Mouse (Mus musculus) embryonic facial prominence, embryonic 11.5 days (tissue): ENCODE results near the gene Fam163a. TPM values are rescaled to one million over a fixed set of nuclear protein-coding genes. Genes with fewer than 3 reads are reported as not detected.
"Not testable (repeated sequence)": the region's sequence is repeated elsewhere in the genome, so short reads cannot be mapped to it uniquely, and the experiment has no call there.

Experiments used
- ATAC-seq: fragments of 200-750 bp; cut with Nextera tagmentation; replicated peaks from 2 replicates; pipeline ENCODE4 v1.8.0; 2017; ENCODE audit warnings: low read depth; ENCODE audit not compliant: insufficient number of reproducible peaks, low FRiP score, low TSS enrichment
- DNase-seq: peaks from one replicate; pipeline ENCODE4 v3.0.0-alpha.2; 2015; ENCODE audit warnings: low spot score
- H3K27ac ChIP-seq: fragments of 300-500 bp; sonication (generic); replicated peaks from 2 replicates; pipeline ENCODE4 v1.5.1; 2014; ENCODE audit warnings: mild to moderate bottlenecking, low read depth, low read length, control low read depth
- H3K27me3 ChIP-seq: fragments of 300-500 bp; sonication (generic); 2 replicates; pipeline ENCODE4 v1.6.1; 2014; ENCODE audit warnings: mild to moderate bottlenecking, low read length, moderate library complexity, mixed read lengths; ENCODE audit not compliant: control insufficient read depth, insufficient read depth
- H3K36me3 ChIP-seq: fragments of 300-500 bp; sonication (generic); replicated peaks from 2 replicates; pipeline ENCODE4 v1.6.1; 2014; ENCODE audit warnings: low read depth, mild to moderate bottlenecking, low read length, moderate library complexity, mixed read lengths; ENCODE audit not compliant: control insufficient read depth, insufficient read depth
- H3K4me1 ChIP-seq: fragments of 300-500 bp; sonication (generic); 2 replicates; pipeline ENCODE4 v1.6.1; 2014; ENCODE audit warnings: low read length, mixed read lengths; ENCODE audit not compliant: control insufficient read depth, insufficient read depth
- H3K4me2 ChIP-seq: fragments of 300-500 bp; sonication (generic); 2 replicates; pipeline ENCODE4 v1.6.1; 2014; ENCODE audit warnings: low read depth, mild to moderate bottlenecking, control low read depth, low read length, moderate library complexity
- H3K4me3 ChIP-seq: fragments of 300-500 bp; sonication (generic); 2 replicates; pipeline ENCODE4 v1.5.1; 2014; ENCODE audit warnings: low read depth, low read length, control low read depth
- H3K9ac ChIP-seq: fragments of 300-500 bp; sonication (generic); replicated peaks from 2 replicates; pipeline ENCODE4 v1.6.1; 2014; ENCODE audit warnings: mild to moderate bottlenecking, control low read depth, low read length
- H3K9me3 ChIP-seq: fragments of 300-500 bp; sonication (generic); replicated peaks from 2 replicates; pipeline ENCODE4 v1.6.1; 2016; ENCODE audit warnings: mild to moderate bottlenecking, low read length, inconsistent platforms, mixed read lengths; ENCODE audit not compliant: control insufficient read depth
- WGBS: fragments of 180-500 bp; shearing (Covaris S2); extraction: QIAGEN DNeasy Blood & Tissue Kit; methylation state at CpG from one replicate; pipeline ENCODE4 v1.1.7; 2014; 5-methylcytosine and 5-hydroxymethylcytosine counted together
- polyA plus RNA-seq: library from polyadenylated mRNA; unstranded; fragments of >200 nt; fragmentation: Nextera tagmentation; extraction: Ambion mirVana; gene quantifications from 2 replicates; pipeline ENCODE4 v1.2.1, GENCODE M21; 2014

The Fam163a gene
- polyA plus RNA-seq, 1 experiment from 2014 or later: 1.2 TPM

GRCm38 (mm10) chr1:156043027-156043426, 161.8 kb downstream of the Fam163a start:
- 27% methylated on average over 4 of the region's 4 CpGs for WGBS
- ATAC-seq (no peak), DNase-seq (peak; percentile 75)
- no peaks in the 10 kb centered on the region for H3K4me1 ChIP-seq
- H3K36me3 ChIP-seq: no peaks in the 10 kb centered on the region
- no peak overlapping the region for H3K27ac ChIP-seq
- no peaks in the 10 kb centered on the region for H3K9me3 ChIP-seq
- no peak overlapping the region for H3K4me2 ChIP-seq
- no peaks in the 10 kb centered on the region for H3K27me3 ChIP-seq
- H3K9ac ChIP-seq: no peak overlapping the region
- H3K4me3 ChIP-seq: no peak overlapping the region

GRCm38 (mm10) chr1:156042481-156042880, 162.3 kb downstream of the Fam163a start:
- Histone ChIP-seq H3K4me3 (no peak overlapping the region), H3K4me2 (no peak overlapping the region), H3K4me1 (no peaks in the 10 kb centered on the region), H3K36me3 (no peaks in the 10 kb centered on the region), H3K27me3 (no peaks in the 10 kb centered on the region), H3K9ac (no peak overlapping the region), H3K9me3 (no peaks in the 10 kb centered on the region), H3K27ac (no peak overlapping the region)
- WGBS: 85% methylated on average over 5 of the region's 5 CpGs
- ATAC-seq (no peak), DNase-seq (no peak)

GRCm38 (mm10) chr1:156041451-156042241, 163.2 kb downstream of the Fam163a start:
- Histone ChIP-seq H3K4me1 (no peaks in the 10 kb centered on the region), H3K4me2 (peak overlapping the region; percentile 55), H3K36me3 (no peaks in the 10 kb centered on the region), H3K9ac (no peak overlapping the region; the same call in 1 of the 2 replicates), H3K27me3 (no peaks in the 10 kb centered on the region), H3K4me3 (peak overlapping the region; percentile 35), H3K27ac (no peak overlapping the region), H3K9me3 (no peaks in the 10 kb centered on the region)
- WGBS: 43% methylated on average over 7 of the region's 7 CpGs
- no peak for DNase-seq
- ATAC-seq: no peak

- peak; percentile 96 for DNase-seq
- no peaks in the 10 kb centered on the region for H3K36me3 ChIP-seq
- H3K4me1 ChIP-seq: no peaks in the 10 kb centered on the region
- peak; percentile 88 for ATAC-seq
- peak overlapping the region; percentile 29 for H3K4me2 ChIP-seq
- no peaks in the 10 kb centered on the region for H3K9me3 ChIP-seq
- peak overlapping the region; percentile 66 for H3K9ac ChIP-seq
- WGBS: 2% methylated on average over 22 of the region's 22 CpGs
- H3K4me3 ChIP-seq: peak overlapping the region; percentile 57
- no peak overlapping the region for H3K27ac ChIP-seq
- no peaks in the 10 kb centered on the region for H3K27me3 ChIP-seq
These were observed 164.0 kb downstream of the Fam163a start for GRCm38 (mm10) chr1:156040731-156041401.

- H3K4me2 ChIP-seq, H3K9ac ChIP-seq, H3K36me3 ChIP-seq, H3K4me3 ChIP-seq, H3K4me1 ChIP-seq, H3K27ac ChIP-seq, H3K9me3 ChIP-seq, ATAC-seq, H3K27me3 ChIP-seq: not testable (repeated sequence)
- DNase-seq: peak; percentile 25
- 72% methylated on average over 7 of the region's 7 CpGs for WGBS
These were observed 164.8 kb downstream of the Fam163a start for GRCm38 (mm10) chr1:156039989-156040388.

GRCm38 (mm10) chr1:156037144-156037583, 167.7 kb downstream of the Fam163a start:
- 68% methylated on average over 5 of the region's 5 CpGs for WGBS
- Histone ChIP-seq H3K4me3 (no peak overlapping the region), H3K4me2 (no peak overlapping the region), H3K27ac (no peak overlapping the region), H3K9me3 (no peaks in the 10 kb centered on the region), H3K27me3 (no peaks in the 10 kb centered on the region), H3K36me3 (peaks cover 3% of the 10 kb centered on the region; the same call in 1 of the 2 replicates), H3K4me1 (peaks cover 4% of the 10 kb centered on the region; the same call in 1 of the 2 replicates), H3K9ac (no peak overlapping the region)
- ATAC-seq: no peak
- no peak for DNase-seq

GRCm38 (mm10) chr1:156035930-156036737, 168.7 kb downstream of the Fam163a start, which contains the start of gene Tor1aip1:
Gene Tor1aip1 (minus strand): TSS chr1:156036480.
- Histone ChIP-seq H3K36me3 (peaks cover 3% of the 10 kb centered on the region), H3K9me3 (no peaks in the 10 kb centered on the region), H3K27ac (peak within 1 kb of the TSS; percentile 99), H3K27me3 (no peaks in the 10 kb centered on the region), H3K4me1 (peaks cover 4% of the 10 kb centered on the region; the same call in 1 of the 2 replicates), H3K4me2 (peak within 1 kb of the TSS; percentile 58), H3K9ac (peak within 1 kb of the TSS; percentile 89), H3K4me3 (peak within 1 kb of the TSS; percentile 57)
- ATAC-seq: peak; percentile 87
- peak; percentile 97 for DNase-seq
- WGBS: under 1% methylated on average over 59 of the region's 59 CpGs
